Mouse (Mus musculus) midbrain, embryonic 14.5 days (tissue): Measurements from ENCODE around the gene Pla2g10. TPM values are rescaled to one million over a fixed set of nuclear protein-coding genes. Genes with fewer than 3 reads are reported as not detected.

Experiments
- ATAC-seq: fragments of 200-750 bp; cut with Nextera tagmentation; 2 replicates; pipeline ENCODE4 v1.8.0; 2017; ENCODE audit warnings: moderate number of reproducible peaks, moderate library complexity; ENCODE audit not compliant: low FRiP score, low TSS enrichment
- DNase-seq: peaks from one replicate; pipeline ENCODE4 v3.0.0-alpha.2; 2015
- H3K27ac ChIP-seq: fragments of 300-500 bp; sonication (generic); replicated peaks from 2 replicates; pipeline ENCODE4 v1.5.1; 2014; ENCODE audit warnings: mild to moderate bottlenecking, low read depth, low read length, moderate library complexity
- H3K27me3 ChIP-seq: fragments of 300-500 bp; sonication (generic); 2 replicates; pipeline ENCODE4 v1.6.1; 2014; ENCODE audit warnings: low read length, control low read depth, mixed read lengths; ENCODE audit not compliant: control insufficient read depth, insufficient read depth
- H3K36me3 ChIP-seq: fragments of 300-500 bp; sonication (generic); 2 replicates; pipeline ENCODE4 v1.6.1; 2014; ENCODE audit warnings: low read length, control low read depth; ENCODE audit not compliant: control insufficient read depth, insufficient read depth
- H3K4me1 ChIP-seq: fragments of 300-500 bp; sonication (generic); 2 replicates; pipeline ENCODE4 v1.6.1; 2014; ENCODE audit warnings: mild to moderate bottlenecking, antibody characterized with exemption, low read length, control low read depth; ENCODE audit not compliant: control insufficient read depth, insufficient read depth
- H3K4me2 ChIP-seq: fragments of 300-500 bp; sonication (generic); 2 replicates; pipeline ENCODE4 v1.6.1; 2014; ENCODE audit warnings: mild to moderate bottlenecking, low read length, moderate library complexity
- H3K4me3 ChIP-seq: fragments of 300-500 bp; sonication (generic); replicated peaks from 2 replicates; pipeline ENCODE4 v1.5.1; 2014; ENCODE audit warnings: low read depth, low read length
- H3K9ac ChIP-seq: fragments of 300-500 bp; sonication (generic); replicated peaks from 2 replicates; pipeline ENCODE4 v1.6.1; 2014; ENCODE audit warnings: mild to moderate bottlenecking, low read length, moderate library complexity
- H3K9me3 ChIP-seq: fragments of 300-500 bp; sonication (generic); 2 replicates; pipeline ENCODE4 v1.6.1; 2016; ENCODE audit warnings: low read length, control low read depth, mixed read lengths; ENCODE audit not compliant: control insufficient read depth
- WGBS: fragments of 180-500 bp; shearing (Covaris S2); extraction: QIAGEN DNeasy Blood & Tissue Kit; methylation state at CpG from one replicate; pipeline ENCODE4 v1.1.7; 2014; 5-methylcytosine and 5-hydroxymethylcytosine counted together
- polyA plus RNA-seq: library from polyadenylated mRNA; unstranded; fragments of >200 nt; fragmentation: Nextera tagmentation; extraction: Ambion mirVana; gene quantifications from 2 replicates; pipeline ENCODE4 v1.2.1, GENCODE M21; 2014

Pla2g10 gene
- polyA plus RNA-seq, 1 experiment from 2014 or later: not detected

DNA sequence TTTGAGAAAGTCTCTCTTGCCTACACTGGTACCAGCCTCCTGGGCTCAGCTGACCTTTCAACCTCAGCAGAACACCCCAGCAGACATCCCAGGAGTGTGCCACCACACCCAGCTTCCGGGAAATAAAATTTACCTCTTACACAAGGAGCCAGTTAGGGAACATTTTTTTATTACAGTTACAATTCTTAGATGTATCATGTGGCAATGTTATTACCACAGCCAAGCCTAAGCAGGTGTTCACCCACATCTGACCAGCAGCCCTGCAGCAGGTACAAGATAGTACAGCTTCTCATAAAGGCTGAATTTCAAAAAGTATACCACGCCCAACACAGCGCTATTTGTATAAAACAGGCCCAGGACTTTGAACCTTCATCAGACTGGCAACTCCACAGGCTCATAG lies 15.9 kb downstream of the Pla2g10 start:
- Histone ChIP-seq H3K27me3 (no peaks in the 10 kb centered on the region), H3K9me3 (no peaks in the 10 kb centered on the region), H3K36me3 (peaks cover 1% of the 10 kb centered on the region; the same call in 1 of the 2 replicates), H3K4me2 (no peak overlapping the region), H3K9ac (no peak overlapping the region), H3K4me3 (no peak overlapping the region), H3K4me1 (no peaks in the 10 kb centered on the region), H3K27ac (no peak overlapping the region)
- 95% methylated on average over 3 of the region's 3 CpGs for WGBS
- no peak for DNase-seq
- ATAC-seq: no peak

DNA sequence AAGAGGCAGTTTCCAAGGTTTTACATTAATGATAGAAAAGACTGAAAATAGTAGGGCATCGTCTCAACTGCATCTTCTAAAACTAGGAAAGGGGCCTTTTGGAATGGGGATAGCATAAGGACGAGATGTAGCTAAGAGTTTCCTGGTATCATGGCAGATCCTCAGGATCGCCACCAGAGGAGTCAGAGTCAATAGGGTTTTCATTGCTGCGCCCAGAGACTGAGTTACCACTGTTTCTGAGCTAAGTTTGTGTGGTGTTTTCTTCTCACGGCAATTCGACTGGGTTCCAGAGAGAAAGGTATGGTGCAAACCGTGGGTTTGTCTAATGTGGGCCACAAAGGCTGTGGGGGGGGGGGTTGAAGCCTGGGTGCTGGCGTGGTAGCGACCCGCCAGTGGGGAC lies 26.1 kb downstream of the Pla2g10 start:
- no peak overlapping the region for H3K4me3 ChIP-seq
- H3K4me2 ChIP-seq: no peak overlapping the region
- H3K9ac ChIP-seq: no peak overlapping the region
- H3K4me1 ChIP-seq: no peaks in the 10 kb centered on the region
- H3K27me3 ChIP-seq: no peaks in the 10 kb centered on the region
- H3K27ac ChIP-seq: no peak overlapping the region
- WGBS: 95% methylated on average over 10 of the region's 10 CpGs
- peaks cover 43% of the 10 kb centered on the region for H3K36me3 ChIP-seq
- H3K9me3 ChIP-seq: no peaks in the 10 kb centered on the region
- no peak for DNase-seq
- no peak for ATAC-seq

DNA sequence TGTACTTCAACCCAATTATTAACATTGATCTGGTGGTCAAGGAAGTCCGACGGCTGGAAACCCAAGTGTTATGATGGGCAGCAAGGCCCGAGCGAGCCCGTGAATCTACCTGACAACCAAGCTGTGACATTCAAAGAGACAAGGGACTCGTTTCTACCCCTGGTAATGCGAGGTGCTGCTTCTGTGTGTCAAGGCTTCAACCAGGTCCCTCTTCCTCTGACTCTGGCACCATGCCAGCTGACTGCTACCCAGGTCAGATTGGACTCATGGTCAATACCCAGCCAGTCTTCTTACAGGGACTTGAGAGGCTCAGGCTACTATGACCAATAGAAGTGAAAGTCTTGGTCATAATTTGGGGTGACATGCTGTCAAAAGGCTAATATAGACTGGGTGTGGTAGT lies 28.6 kb downstream of the Pla2g10 start:
- Histone ChIP-seq H3K9me3 (no peaks in the 10 kb centered on the region), H3K27ac (no peak overlapping the region), H3K4me3 (no peak overlapping the region), H3K4me1 (no peaks in the 10 kb centered on the region), H3K4me2 (no peak overlapping the region), H3K27me3 (no peaks in the 10 kb centered on the region), H3K36me3 (peaks cover 68% of the 10 kb centered on the region), H3K9ac (no peak overlapping the region)
- no peak for ATAC-seq
- WGBS: 97% methylated on average over 7 of the region's 7 CpGs
- no peak for DNase-seq

DNA sequence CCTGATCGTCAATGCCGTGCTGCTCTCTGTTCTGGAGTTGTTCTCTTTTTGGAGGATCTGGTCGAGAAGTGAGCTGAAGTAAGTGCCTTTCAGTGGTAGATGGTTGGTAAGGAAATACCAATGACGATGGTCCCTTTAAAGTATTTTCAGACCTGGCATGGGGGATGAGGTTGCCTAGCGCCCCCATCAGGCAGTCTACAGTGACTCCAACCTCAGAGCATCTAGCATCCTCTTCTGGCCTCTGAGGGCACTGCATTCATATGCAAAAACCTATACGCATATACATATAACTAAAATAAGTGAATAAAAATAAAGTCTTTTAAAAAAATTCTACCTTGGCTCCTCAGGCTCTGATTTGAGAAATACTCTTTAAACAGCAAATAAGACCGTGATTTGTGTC lies 31.8 kb downstream of the Pla2g10 start:
- Histone ChIP-seq H3K36me3 (peaks cover 84% of the 10 kb centered on the region), H3K4me2 (no peak overlapping the region), H3K27ac (no peak overlapping the region), H3K9ac (no peak overlapping the region), H3K9me3 (no peaks in the 10 kb centered on the region), H3K27me3 (no peaks in the 10 kb centered on the region), H3K4me1 (no peaks in the 10 kb centered on the region), H3K4me3 (no peak overlapping the region)
- 89% methylated on average over 7 of the region's 7 CpGs for WGBS
- ATAC-seq (no peak), DNase-seq (no peak)

DNA sequence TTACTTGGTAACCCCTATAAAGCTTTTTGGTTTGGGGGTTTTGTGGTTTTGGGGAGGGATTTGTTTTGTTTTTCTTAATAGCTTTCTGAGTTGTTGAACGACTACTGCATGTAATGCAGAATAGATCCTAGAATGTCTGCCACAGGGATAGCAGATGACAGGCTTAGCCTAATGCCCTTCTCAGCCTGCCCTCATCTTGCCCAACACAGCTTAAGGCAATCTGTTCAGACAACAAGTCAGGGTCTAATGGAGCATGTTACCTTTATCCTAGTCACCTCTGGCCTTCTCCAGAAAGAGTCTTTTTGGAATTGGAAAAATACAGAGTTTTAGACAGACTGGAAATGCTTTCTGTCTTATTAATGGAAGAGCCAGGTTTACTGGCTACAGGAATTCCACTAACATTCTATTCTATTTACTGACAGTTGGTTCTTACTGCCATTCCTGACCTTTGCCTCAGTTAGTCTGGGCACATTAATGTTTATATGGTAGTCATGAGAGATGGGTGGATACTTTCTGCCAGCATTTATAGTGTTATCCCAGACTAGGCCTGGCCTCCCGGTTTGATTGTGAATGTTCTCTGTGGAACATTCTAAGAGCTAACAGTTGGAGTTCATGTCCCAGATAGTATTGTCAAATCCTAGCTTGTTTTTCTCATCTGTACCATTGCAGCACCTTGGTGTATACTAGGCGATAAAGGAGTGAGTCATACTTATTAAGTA lies 52.0 kb downstream of the Pla2g10 start:
- H3K9ac ChIP-seq: no peak overlapping the region
- no peak overlapping the region for H3K4me2 ChIP-seq
- ATAC-seq (no peak), DNase-seq (no peak)
- no peaks in the 10 kb centered on the region for H3K9me3 ChIP-seq
- H3K27ac ChIP-seq: no peak overlapping the region
- peaks cover 20% of the 10 kb centered on the region for H3K36me3 ChIP-seq
- H3K27me3 ChIP-seq: no peaks in the 10 kb centered on the region
- H3K4me1 ChIP-seq: no peaks in the 10 kb centered on the region
- H3K4me3 ChIP-seq: no peak overlapping the region
- 89% methylated on average over 3 of the region's 3 CpGs for WGBS

DNA sequence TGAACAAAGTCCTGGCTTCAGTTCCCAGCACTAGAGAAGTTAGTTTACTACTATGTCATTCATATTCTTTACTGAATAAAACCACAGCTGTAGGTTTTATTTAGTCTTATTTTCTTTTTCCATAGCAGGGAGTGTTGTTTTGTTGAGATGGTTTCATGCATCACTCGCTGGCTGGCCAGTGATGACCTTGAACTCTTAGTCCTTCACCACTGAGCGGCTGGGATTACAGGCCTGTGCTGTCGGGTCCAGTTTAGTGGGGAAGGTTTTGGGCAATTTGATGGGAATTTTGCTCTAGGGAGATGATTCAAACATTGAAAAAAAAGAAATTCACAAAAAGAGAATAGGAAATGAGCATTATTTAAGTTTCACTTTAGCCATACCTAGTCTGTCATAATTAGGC lies 56.3 kb downstream of the Pla2g10 start:
- DNase-seq: no peak
- Histone ChIP-seq H3K36me3 (peaks cover 20% of the 10 kb centered on the region), H3K27ac (no peak overlapping the region), H3K9me3 (no peaks in the 10 kb centered on the region), H3K4me2 (no peak overlapping the region), H3K27me3 (no peaks in the 10 kb centered on the region), H3K9ac (no peak overlapping the region), H3K4me1 (peaks cover 9% of the 10 kb centered on the region), H3K4me3 (no peak overlapping the region)
- no peak for ATAC-seq
- WGBS: 95% methylated on average over 3 of the region's 3 CpGs

DNA sequence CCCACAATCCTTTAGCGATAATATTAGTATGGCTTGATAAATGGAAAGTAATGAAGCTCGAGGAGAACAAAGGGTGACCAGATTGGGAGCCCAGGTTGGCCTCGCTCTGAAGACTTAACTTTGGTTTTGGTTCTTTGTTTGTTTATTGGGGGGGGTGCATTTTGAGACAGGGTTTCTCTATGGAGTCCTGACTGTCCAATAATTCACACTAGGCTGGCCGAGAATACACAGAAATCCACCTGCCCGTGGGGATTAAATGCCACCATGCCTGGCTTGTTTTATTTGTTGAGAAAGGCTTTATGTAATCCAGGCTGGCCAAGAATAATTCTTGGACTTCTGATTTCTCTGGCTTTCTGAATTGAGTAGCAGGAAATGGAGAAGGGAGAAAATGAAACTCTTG lies 57.7 kb downstream of the Pla2g10 start:
- Histone ChIP-seq H3K4me3 (peak overlapping the region; percentile 93), H3K27ac (no peak overlapping the region), H3K9ac (no peak overlapping the region), H3K4me1 (peaks cover 9% of the 10 kb centered on the region), H3K4me2 (peak overlapping the region; percentile 85), H3K9me3 (no peaks in the 10 kb centered on the region), H3K27me3 (no peaks in the 10 kb centered on the region), H3K36me3 (peaks cover 20% of the 10 kb centered on the region)
- no peak for ATAC-seq
- no peak for DNase-seq
- 77% methylated on average over 5 of the region's 5 CpGs for WGBS

DNA sequence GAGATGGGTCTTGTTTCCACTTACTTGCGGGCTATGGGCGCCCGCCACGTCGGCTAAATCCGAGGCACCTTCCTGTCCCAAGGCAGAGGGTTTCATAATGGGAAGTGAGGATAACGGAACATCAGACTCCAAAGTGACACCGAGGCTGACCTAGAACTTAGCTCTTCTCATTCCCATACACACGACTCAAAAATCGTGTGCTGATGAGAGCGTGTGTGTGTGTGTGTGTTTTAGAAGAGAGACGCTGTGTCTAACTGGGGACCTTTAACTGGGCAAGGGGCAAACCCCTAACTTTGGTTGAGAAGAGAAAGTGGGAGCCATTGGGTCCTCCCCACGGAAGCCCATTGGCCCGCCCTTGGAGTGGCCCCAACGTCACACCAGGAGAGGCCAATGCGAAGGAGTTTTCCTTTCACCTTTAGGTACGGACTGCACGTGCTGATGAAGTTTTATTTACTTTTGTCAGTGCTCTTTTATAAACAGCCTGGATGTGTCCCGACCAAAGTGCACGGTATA lies 58.3 kb downstream of the Pla2g10 start:
- DNase-seq: peak; percentile 60
- 2% methylated on average over 20 of the region's 20 CpGs for WGBS
- no peaks in the 10 kb centered on the region for H3K9me3 ChIP-seq
- no peak for ATAC-seq
- peak overlapping the region; percentile 93 for H3K4me3 ChIP-seq
- H3K27ac ChIP-seq: no peak overlapping the region
- no peaks in the 10 kb centered on the region for H3K27me3 ChIP-seq
- peak overlapping the region; percentile 85 for H3K4me2 ChIP-seq
- peaks cover 10% of the 10 kb centered on the region for H3K4me1 ChIP-seq
- H3K9ac ChIP-seq: peak overlapping the region; percentile 93
- H3K36me3 ChIP-seq: peaks cover 13% of the 10 kb centered on the region

DNA sequence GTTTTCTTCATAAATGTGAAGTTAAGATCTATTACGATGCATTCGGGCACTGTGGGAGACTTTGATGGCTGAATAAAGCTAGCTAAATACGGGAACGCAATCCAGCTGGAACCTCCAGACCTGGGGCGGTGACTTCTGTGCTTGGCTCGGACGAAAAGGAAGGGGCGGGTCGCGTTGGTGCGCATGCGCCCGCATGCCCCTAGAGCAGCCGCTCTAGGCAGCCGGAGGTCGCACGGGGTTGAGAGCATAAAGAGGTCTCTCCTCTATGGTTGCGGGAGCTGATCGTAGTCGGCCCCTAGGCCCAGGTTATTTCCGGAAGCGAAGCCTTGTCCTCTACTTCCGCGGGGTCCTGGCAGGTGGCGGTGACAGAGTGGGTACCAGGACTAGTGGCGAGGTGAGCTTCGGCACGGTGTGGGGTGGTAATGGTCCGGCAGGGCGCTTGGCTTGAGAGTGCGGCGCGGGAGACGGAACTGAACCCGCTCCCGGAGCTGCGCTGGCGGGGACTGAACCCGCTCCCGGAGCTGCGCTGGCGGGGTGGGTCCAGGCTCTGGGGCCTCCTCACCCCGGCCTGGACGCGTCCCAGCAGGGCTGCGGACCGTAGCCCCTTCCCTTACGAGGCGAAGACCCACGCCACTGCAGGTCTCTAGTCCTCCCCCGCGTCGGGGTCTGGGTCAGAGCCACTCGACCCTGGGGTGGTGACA lies 58.9 kb downstream of the Pla2g10 start, which contains the start of the genes Bfar and 3110001I22Rik:
Gene Bfar, plus strand, starts transcription at position 174 of the 701 bp plus-strand sequence.
Gene 3110001I22Rik, plus strand, starts transcription at position 245 of the 701 bp plus-strand sequence.
- under 1% methylated on average over 54 of the region's 54 CpGs for WGBS
- H3K9me3 ChIP-seq: no peaks in the 10 kb centered on the region

More for the DNA sequence above, 58.9 kb downstream of the Pla2g10 start, which contains the start of the genes Bfar and 3110001I22Rik:
- H3K4me3 ChIP-seq: peak within 1 kb of the TSS; percentile 93
- no peaks in the 10 kb centered on the region for H3K27me3 ChIP-seq
- peak within 1 kb of the TSS; percentile 77 for H3K27ac ChIP-seq
- H3K9ac ChIP-seq: peak within 1 kb of the TSS; percentile 93
- H3K4me2 ChIP-seq: peak within 1 kb of the TSS; percentile 85
- H3K36me3 ChIP-seq: peaks cover 7% of the 10 kb centered on the region
- peaks cover 14% of the 10 kb centered on the region for H3K4me1 ChIP-seq
- ATAC-seq (peak; percentile 94), DNase-seq (peak; percentile 98)
